Mouse (Mus musculus) kidney, adult 2 months (tissue): ENCODE measurements around the gene Ifitm2.

Source experiments
- CTCF ChIP-seq: fragments of 200-500 bp; conservative IDR thresholded peaks from 2 replicates; pipeline ENCODE4 v1.5.1; 2011; ENCODE audit warnings: low read depth, mild to moderate bottlenecking, control low read depth, low read length, moderate library complexity, mixed read lengths; ENCODE audit not compliant: insufficient read depth, insufficient read length
- POLR2A ChIP-seq: fragments of 200-500 bp; IDR thresholded peaks from one replicate; pipeline ENCODE4 v1.6.1; 2011; ENCODE audit warnings: low read depth, low read length, control low read depth

DNA sequence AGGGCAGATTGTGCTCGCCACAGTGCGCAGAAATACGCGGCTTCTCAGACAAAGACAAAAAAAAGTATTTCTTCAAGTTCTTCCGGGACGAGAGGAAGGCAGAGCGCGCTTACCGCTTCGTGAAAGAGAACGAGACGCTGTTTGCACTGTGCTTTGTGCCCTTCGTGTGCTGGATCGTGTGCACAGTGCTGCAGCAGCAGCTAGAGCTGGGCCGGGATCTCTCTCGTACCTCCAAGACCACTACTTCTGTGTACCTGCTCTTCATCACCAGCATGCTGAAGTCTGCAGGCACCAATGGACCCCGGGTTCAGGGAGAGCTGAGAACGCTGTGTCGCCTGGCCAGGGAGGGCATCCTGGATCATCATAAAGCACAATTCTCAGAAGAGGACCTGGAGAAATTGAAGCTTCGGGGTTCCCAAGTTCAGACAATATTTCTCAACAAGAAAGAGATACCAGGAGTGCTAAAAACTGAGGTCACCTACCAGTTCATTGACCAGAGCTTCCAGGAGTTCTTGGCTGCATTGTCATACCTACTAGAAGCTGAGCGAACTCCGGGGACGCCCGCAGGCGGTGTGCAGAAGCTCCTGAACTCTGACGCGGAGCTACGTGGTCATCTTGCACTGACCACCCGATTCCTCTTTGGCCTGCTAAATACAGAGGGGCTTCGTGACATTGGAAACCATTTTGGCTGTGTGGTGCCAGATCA, 32.6 kb downstream of the Ifitm2 start:
- no peak for TF ChIP-seq CTCF
- TF ChIP-seq POLR2A, result no peak
